Mouse (Mus musculus) kidney, embryonic 16.5 days (tissue): Measurements from ENCODE around the gene Scg2. TPM values are rescaled to one million over a fixed set of nuclear protein-coding genes. Genes with fewer than 3 reads are reported as not detected.

ENCODE experiments used
- ATAC-seq: fragments of 200-750 bp; cut with Nextera tagmentation; 2 replicates; pipeline ENCODE4 v1.8.0; 2017; ENCODE audit warnings: moderate TSS enrichment; ENCODE audit not compliant: low FRiP score, low TSS enrichment
- H3K27ac ChIP-seq: fragments of 300-500 bp; sonication (generic); 2 replicates; pipeline ENCODE4 v1.5.1; 2014; ENCODE audit warnings: low read length
- H3K27me3 ChIP-seq: fragments of 300-500 bp; sonication (generic); 2 replicates; pipeline ENCODE4 v1.6.1; 2014; ENCODE audit warnings: low read length, control low read depth, mixed read lengths; ENCODE audit not compliant: insufficient read depth
- H3K36me3 ChIP-seq: fragments of 300-500 bp; sonication (generic); 2 replicates; pipeline ENCODE4 v1.6.1; 2014; ENCODE audit warnings: low read length, control low read depth, mixed read lengths; ENCODE audit not compliant: insufficient read depth
- H3K4me1 ChIP-seq: fragments of 300-500 bp; sonication (generic); 2 replicates; pipeline ENCODE4 v1.6.1; 2014; ENCODE audit warnings: low read length, control low read depth, mixed read lengths; ENCODE audit not compliant: insufficient read depth
- H3K4me2 ChIP-seq: fragments of 300-500 bp; sonication (generic); replicated peaks from 2 replicates; pipeline ENCODE4 v1.6.1; 2014; ENCODE audit warnings: low read depth, low read length
- H3K4me3 ChIP-seq: fragments of 300-500 bp; sonication (generic); 2 replicates; pipeline ENCODE4 v1.5.1; 2014; ENCODE audit warnings: mild to moderate bottlenecking, low read length
- H3K9ac ChIP-seq: fragments of 300-500 bp; sonication (generic); replicated peaks from 2 replicates; pipeline ENCODE4 v1.6.1; 2014; ENCODE audit warnings: low read length
- H3K9me3 ChIP-seq: fragments of 300-500 bp; sonication (generic); 2 replicates; pipeline ENCODE4 v1.6.1; 2016; ENCODE audit warnings: low read length, control low read depth
- WGBS: fragments of 180-500 bp; shearing (Covaris S2); extraction: QIAGEN DNeasy Blood & Tissue Kit; methylation state at CpG from one replicate; pipeline ENCODE4 v1.1.7; 2014; 5-methylcytosine and 5-hydroxymethylcytosine counted together
- polyA plus RNA-seq: library from polyadenylated mRNA; unstranded; fragments of >200 nt; fragmentation: Nextera tagmentation; extraction: Ambion mirVana; gene quantifications from 2 replicates; pipeline ENCODE4 v1.2.1, GENCODE M21; 2015

Scg2 gene
- polyA plus RNA-seq, 1 experiment from 2014 or later, result 1.5 TPM

DNA sequence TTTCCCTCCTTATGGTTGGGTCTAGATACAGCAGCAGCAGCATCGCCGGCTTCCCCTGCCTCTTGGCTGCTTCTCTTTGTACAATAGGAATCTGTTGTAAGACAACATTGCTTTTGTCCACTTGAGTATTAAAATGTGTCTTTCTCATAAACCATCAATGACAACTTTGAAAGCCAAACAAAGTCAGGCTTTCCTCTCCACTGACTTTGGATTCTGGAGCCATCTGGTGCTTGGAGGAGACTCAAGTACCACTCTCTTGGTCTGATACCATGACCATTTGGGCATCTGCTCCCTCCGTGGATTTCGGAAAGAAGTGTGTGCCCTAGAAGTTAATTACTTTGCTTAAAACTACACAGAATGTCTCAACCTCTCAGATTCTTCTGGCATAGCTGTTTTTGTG, 5.7 kb upstream of the Scg2 start:
- ATAC-seq, result no peak
- Histone ChIP-seq H3K36me3 (no peaks in the 10 kb centered on the region), H3K4me1 (peaks cover 4% of the 10 kb centered on the region; the same call in 1 of the 2 replicates), H3K27me3 (no peaks in the 10 kb centered on the region), H3K9ac (no peak overlapping the region), H3K4me3 (no peak overlapping the region), H3K27ac (no peak overlapping the region), H3K9me3 (no peaks in the 10 kb centered on the region), H3K4me2 (no peak overlapping the region)
- WGBS, result 86% methylated on average over 4 of the region's 4 CpGs

DNA sequence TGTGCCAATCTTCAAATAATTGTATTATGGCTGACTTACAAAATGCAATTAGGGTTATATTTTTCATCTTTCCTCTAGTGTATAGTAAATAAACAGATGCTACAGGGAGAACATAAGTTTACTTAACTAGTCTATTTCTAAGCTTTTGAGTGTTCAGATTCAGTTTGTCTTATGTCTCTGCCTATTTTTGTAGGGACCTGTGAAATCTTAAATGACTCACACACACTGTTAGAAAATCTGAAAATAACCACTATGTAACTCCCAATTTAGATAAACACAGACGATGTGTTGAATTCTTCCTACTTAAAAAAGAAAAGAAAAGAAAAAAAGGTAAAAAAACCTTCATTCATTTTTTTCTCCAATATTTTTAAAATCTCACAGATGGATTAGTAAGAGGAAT, 2.2 kb downstream of the Scg2 start:
- Histone ChIP-seq H3K27me3 (no peaks in the 10 kb centered on the region), H3K27ac (no peak overlapping the region), H3K36me3 (no peaks in the 10 kb centered on the region), H3K4me3 (no peak overlapping the region), H3K4me2 (no peak overlapping the region), H3K9me3 (no peaks in the 10 kb centered on the region), H3K9ac (no peak overlapping the region), H3K4me1 (no peaks in the 10 kb centered on the region)
- no peak for ATAC-seq
- 85% methylated on average over 1 of the region's 1 CpGs for WGBS

DNA sequence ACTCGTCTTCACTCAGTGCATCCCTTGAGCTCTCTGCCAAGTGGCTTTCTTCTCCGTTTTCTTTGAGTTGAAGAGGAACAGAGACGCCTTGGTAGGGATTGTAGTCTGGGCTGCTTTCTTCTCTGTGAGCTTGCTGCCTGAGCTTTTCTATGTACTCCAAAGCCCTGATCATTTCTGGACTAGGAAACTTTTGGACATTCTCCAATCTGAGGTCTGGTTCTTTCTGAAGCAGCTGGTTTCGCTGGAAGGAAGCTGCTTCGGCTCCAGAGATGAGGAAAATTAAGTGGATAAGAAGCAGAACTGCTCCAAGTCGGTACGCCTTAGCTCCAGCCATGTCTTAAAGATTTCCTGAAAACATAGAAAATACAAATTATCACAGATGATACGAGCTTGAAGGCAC, 3.2 kb downstream of the Scg2 start:
- Histone ChIP-seq H3K4me2 (no peak overlapping the region), H3K4me1 (no peaks in the 10 kb centered on the region), H3K9ac (no peak overlapping the region), H3K9me3 (no peaks in the 10 kb centered on the region), H3K27me3 (no peaks in the 10 kb centered on the region), H3K27ac (no peak overlapping the region), H3K36me3 (no peaks in the 10 kb centered on the region), H3K4me3 (no peak overlapping the region)
- 84% methylated on average over 8 of the region's 8 CpGs for WGBS
- ATAC-seq, result no peak

DNA sequence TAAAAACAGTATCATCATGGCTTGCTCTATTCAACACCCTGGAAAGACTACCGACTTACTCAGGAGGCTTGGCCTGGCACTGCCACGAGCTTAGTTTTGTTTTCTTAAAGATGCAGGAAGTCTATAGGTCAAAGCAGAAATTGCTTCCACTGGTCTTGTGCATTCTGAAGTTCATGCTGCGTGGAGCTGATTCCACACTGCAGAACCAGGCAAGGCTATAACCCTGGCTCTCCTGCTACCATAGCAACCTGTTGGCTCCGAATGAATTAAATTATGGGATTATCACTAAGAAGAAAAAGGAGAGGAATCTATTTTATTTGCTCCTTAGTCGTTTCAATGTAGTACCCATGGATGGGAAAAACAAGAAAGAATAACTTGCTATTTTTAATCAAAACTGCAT, 10.9 kb downstream of the Scg2 start:
- Histone ChIP-seq H3K27ac (no peak overlapping the region), H3K4me2 (no peak overlapping the region), H3K4me3 (no peak overlapping the region), H3K4me1 (no peaks in the 10 kb centered on the region), H3K27me3 (no peaks in the 10 kb centered on the region), H3K9me3 (no peaks in the 10 kb centered on the region), H3K9ac (no peak overlapping the region), H3K36me3 (no peaks in the 10 kb centered on the region)
- WGBS, result 64% methylated on average over 5 of the region's 5 CpGs
- no peak for ATAC-seq

DNA sequence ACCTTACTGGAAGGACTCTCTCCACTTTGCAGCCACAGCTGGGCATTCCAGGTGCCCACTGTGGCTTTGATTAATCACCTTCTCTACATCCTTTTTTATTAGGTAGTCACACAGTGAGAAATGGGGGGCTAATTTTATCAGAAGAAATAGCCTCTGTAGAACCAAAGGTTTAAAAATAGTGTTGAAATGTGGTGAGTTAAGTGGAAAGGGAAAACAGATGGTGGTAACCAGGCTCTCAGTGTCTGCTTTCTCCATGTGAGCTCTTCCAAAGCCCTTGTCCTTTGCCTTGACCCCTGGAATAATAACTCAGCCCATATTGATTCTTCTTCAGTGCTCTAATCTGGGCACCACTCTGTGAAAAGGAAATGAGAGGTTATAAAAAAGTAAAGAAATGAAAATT, 24.4 kb downstream of the Scg2 start:
- Histone ChIP-seq H3K36me3 (no peaks in the 10 kb centered on the region), H3K4me2 (no peak overlapping the region), H3K9ac (no peak overlapping the region), H3K27ac (no peak overlapping the region), H3K4me1 (no peaks in the 10 kb centered on the region), H3K27me3 (no peaks in the 10 kb centered on the region), H3K9me3 (no peaks in the 10 kb centered on the region), H3K4me3 (no peak overlapping the region)
- no peak for ATAC-seq

DNA sequence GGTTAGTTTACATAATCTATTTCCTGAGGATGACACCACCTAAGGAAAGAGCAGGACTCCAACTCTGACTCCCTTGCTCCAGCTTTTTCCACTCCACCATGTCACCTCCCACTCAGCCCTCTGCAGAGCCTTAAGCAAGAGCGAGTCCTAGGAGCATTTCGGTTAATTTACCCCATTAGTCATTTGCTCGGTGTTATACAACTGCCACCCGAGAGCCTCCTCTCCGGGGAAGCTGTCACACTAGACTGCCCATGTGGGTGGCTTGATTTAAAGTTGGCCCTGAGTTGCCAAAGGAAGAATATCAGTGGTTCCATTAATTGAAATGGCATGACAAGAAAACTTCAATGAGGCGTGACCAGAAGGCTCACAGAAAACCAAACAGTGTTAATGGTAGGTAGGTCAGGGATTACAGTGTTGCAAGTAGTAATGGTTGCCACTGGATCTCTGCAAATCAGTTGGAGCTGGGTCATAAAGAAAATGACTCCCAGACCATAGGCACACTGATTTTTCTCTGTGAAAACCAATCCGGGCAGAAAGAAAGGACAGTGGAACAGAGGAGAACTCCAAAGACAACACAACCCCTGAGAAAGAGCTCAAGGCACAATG, 33.5 kb downstream of the Scg2 start:
- no peak overlapping the region for H3K4me2 ChIP-seq
- no peaks in the 10 kb centered on the region for H3K27me3 ChIP-seq
- H3K4me1 ChIP-seq, result no peaks in the 10 kb centered on the region
- no peaks in the 10 kb centered on the region for H3K36me3 ChIP-seq
- H3K4me3 ChIP-seq, result no peak overlapping the region
- H3K9me3 ChIP-seq, result no peaks in the 10 kb centered on the region
- H3K9ac ChIP-seq, result no peak overlapping the region
- WGBS, result 26% methylated on average over 7 of the region's 7 CpGs
- no peak overlapping the region for H3K27ac ChIP-seq
- ATAC-seq, result peak; percentile 99

DNA sequence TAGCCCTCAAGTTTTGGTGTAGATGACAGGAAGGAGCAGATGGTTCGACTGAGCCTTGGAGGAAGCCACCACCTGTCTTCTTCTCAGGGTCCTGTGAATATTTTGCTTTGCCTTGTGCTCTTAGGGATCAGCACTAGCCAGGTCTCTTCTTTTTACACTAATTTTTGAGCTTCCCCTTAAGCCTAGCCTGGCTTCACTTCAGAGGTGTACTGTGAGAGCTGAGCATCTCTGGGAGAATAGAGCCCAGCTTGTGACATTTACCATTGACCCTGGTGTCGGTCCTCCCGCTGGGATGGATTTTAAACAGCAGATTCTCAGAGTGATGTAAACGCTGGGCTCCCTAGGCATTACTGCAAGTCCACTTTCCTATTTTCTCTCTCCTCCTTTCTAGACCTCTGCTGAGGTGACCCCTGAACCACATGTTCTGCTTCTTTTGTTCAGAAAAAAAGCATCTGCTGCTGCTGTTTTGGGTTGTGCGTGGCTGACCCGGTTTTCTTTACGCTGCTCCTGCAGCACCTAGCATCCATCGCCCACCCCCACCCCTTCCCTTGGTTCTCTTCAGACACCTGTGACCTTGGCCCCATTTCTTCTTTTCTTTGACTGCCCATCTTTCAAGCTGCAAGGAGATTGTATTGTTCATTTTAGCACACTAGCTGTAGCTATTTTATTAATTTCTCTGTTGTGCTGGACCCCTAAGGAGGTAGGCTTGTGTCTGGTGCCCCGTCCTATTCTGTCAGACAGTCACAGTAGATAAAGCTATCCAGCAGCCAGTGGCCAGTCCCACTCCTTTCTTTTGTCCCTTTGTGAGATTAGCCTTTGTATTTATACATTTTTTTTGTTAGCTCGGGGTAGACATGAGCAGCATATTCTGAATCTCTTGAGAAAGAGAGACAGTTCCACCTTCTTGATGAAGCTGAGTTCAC, 38.6 kb downstream of the Scg2 start:
- Histone ChIP-seq H3K9me3 (no peaks in the 10 kb centered on the region), H3K4me1 (no peaks in the 10 kb centered on the region), H3K27me3 (no peaks in the 10 kb centered on the region), H3K4me2 (no peak overlapping the region), H3K4me3 (no peak overlapping the region), H3K9ac (no peak overlapping the region), H3K27ac (no peak overlapping the region), H3K36me3 (no peaks in the 10 kb centered on the region)
- WGBS, result 53% methylated on average over 10 of the region's 10 CpGs
- ATAC-seq, result no peak

DNA sequence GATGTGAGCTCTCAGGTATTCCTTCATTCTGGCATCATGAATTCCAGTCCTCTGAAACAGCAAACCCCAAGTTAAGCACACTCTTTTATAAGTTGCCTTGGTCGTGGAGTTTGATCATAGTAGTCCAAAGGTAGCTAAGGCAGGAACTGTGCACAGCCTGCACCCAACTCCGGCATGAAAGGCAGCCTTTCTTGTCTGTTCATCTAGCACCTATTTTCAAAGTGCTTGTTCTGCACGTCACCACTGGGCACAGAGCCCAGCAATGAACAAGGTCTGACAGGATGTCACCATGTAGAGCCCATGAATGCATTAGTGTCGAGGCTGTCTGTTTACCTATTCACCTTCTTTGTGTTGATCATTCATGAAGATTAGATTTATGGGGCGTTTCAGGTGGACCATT, 39.6 kb downstream of the Scg2 start:
- no peak overlapping the region for H3K9ac ChIP-seq
- no peak overlapping the region for H3K4me2 ChIP-seq
- no peaks in the 10 kb centered on the region for H3K4me1 ChIP-seq
- no peak overlapping the region for H3K27ac ChIP-seq
- WGBS, result 55% methylated on average over 5 of the region's 5 CpGs
- H3K9me3 ChIP-seq, result no peaks in the 10 kb centered on the region
- no peaks in the 10 kb centered on the region for H3K27me3 ChIP-seq
- no peak overlapping the region for H3K4me3 ChIP-seq
- ATAC-seq, result no peak
- H3K36me3 ChIP-seq, result no peaks in the 10 kb centered on the region
